ENCODE assay signal across 9 mouse cellular contexts in genomic region chr17:48002486-48002885, GRCm38 (mm10). TPM values are rescaled to one million over a fixed set of nuclear protein-coding genes. Genes with fewer than 3 reads are reported as not detected.
DNase-seq lines count a peak whose midpoint lies in the region; ATAC-seq and TF ChIP-seq lines count a peak whose summit lies in the region.
"Had no signal": no experiment of that assay in that cellular context is flagged by ENCODE, and none has a peak within 500 bp of the region (broad histone marks: within the 10 kb centered on the region; RNA-seq: fewer than 3 reads in every experiment).

No protein-coding gene starts in this region.

- H3K4me3 ChIP-seq in heart, embryonic 16.5 days (ENCODE audit: low read length) = no peak overlapping the region
- H3K4me3 ChIP-seq in forebrain, postnatal 0 days (ENCODE audit: low read depth, low read length) = peak overlapping the region; percentile 34
- peak overlapping the region; percentile 36 for H3K4me3 ChIP-seq in neural tube, embryonic 13.5 days

- peaks cover 19% of the 10 kb centered on the region for H3K4me1 ChIP-seq in heart, embryonic 16.5 days (ENCODE audit: control insufficient read depth, insufficient read depth, low read length)
- 0 out of 2 replicates have a peak, but pooled peaks cover 6% of the 10 kb centered on the region for H3K4me1 ChIP-seq in forebrain, postnatal 0 days (ENCODE audit: insufficient read depth)
- peaks cover 27% of the 10 kb centered on the region for H3K4me1 ChIP-seq in neural tube, embryonic 13.5 days (replicated peaks)

- H3K9ac ChIP-seq in heart, embryonic 16.5 days (ENCODE audit: low read length) = peak overlapping the region; percentile 62
- H3K9ac ChIP-seq in forebrain, postnatal 0 days = no peak overlapping the region; the same call in 1 of the 2 replicates
- peak overlapping the region; percentile 65 for H3K9ac ChIP-seq in neural tube, embryonic 13.5 days

- no peaks in the 10 kb centered on the region for H3K36me3 ChIP-seq in heart, embryonic 16.5 days (ENCODE audit: control insufficient read depth, insufficient read depth)
- H3K36me3 ChIP-seq in forebrain, postnatal 0 days (ENCODE audit: insufficient read depth) = no peaks in the 10 kb centered on the region
- no peaks in the 10 kb centered on the region for H3K36me3 ChIP-seq in neural tube, embryonic 13.5 days

- H3K27ac ChIP-seq in heart, embryonic 16.5 days (ENCODE audit: low read length) = peak overlapping the region; percentile 81
- H3K27ac ChIP-seq in forebrain, postnatal 0 days (ENCODE audit: low read depth, low read length) = no peak overlapping the region
- H3K27ac ChIP-seq in neural tube, embryonic 13.5 days (replicated peaks) = peak overlapping the region; percentile 76; the same call in 1 of the 2 replicates

- no peaks in the 10 kb centered on the region for H3K27me3 ChIP-seq in heart, embryonic 16.5 days (ENCODE audit: control insufficient read depth, insufficient read depth, low read length)
- H3K27me3 ChIP-seq in forebrain, postnatal 0 days (ENCODE audit: insufficient read depth, low read length) = no peaks in the 10 kb centered on the region
- peaks cover 5% of the 10 kb centered on the region; the same call in 1 of the 2 replicates for H3K27me3 ChIP-seq in neural tube, embryonic 13.5 days
- H3K27me3 ChIP-seq: CH12.LX had no signal

- no peaks in the 10 kb centered on the region for H3K9me3 ChIP-seq in heart, embryonic 16.5 days (replicated peaks; ENCODE audit: control insufficient read depth, low read length)
- H3K9me3 ChIP-seq in forebrain, postnatal 0 days (ENCODE audit: low read length) = no peaks in the 10 kb centered on the region
- no peaks in the 10 kb centered on the region for H3K9me3 ChIP-seq in neural tube, embryonic 13.5 days

- 74% methylated on average over 4 of the region's 4 CpGs for WGBS in heart, embryonic 16.5 days
- 70% methylated on average over 4 of the region's 4 CpGs for WGBS in forebrain, postnatal 0 days
- 67% methylated on average over 4 of the region's 4 CpGs for WGBS in neural tube, embryonic 13.5 days

- ATAC-seq in heart, embryonic 16.5 days (replicated peaks; ENCODE audit: extremely low read depth, insufficient read depth, low FRiP score) = no peak
- ATAC-seq in forebrain, postnatal 0 days = no peak
- ATAC-seq in neural tube, embryonic 13.5 days (ENCODE audit: low read depth) = no peak

- peak overlapping the region; percentile 80 for H3K4me2 ChIP-seq in heart, embryonic 16.5 days (ENCODE audit: low read depth, low read length)
- peak overlapping the region; percentile 65 for H3K4me2 ChIP-seq in forebrain, postnatal 0 days (ENCODE audit: low read depth)
- H3K4me2 ChIP-seq in neural tube, embryonic 13.5 days = peak overlapping the region; percentile 59

- TF ChIP-seq CTCF in forebrain, postnatal 0 days (IDR thresholded peaks at IDR 0.05; ENCODE audit: low read depth) = no peak

- no peak for DNase-seq in heart, adult 11 months
- no peak for DNase-seq in forebrain, postnatal 0 days
- peak; percentile 27 to 71 for DNase-seq in kidney, postnatal 25 days
- no peak for DNase-seq in layer of hippocampus, adult 11-12 months (ENCODE audit: low spot score)
- no peak for DNase-seq in layer of hippocampus, adult 9-11 months
- DNase-seq in cerebellum, adult 9-10 months = no peak

RNA-seq across cellular contexts. Expression of gene 1700122O11Rik, which starts 35.6 kb away (rescaled TPM):
- polyA plus RNA-seq in heart, embryonic 16.5 days (2015; fragmentation: Nextera tagmentation; extraction: Ambion mirVana) = not detected in 2 replicates
- not detected in 2 replicates for total RNA-seq in forebrain, postnatal 0 days (2014; rRNA removed)
- polyA plus RNA-seq in forebrain, postnatal 0 days (2015; fragmentation: Nextera tagmentation; extraction: Ambion mirVana) = not detected in 2 replicates
- not detected in 2 replicates for polyA plus RNA-seq in neural tube, embryonic 13.5 days (2015; fragmentation: Nextera tagmentation; extraction: Ambion mirVana)
- total RNA-seq: CH12.LX had no signal

Comparison
In these comparisons a context has a peak if more than half of its experiments do, and no peak if none do; other contexts are left out.
1. DNase-seq: peak in kidney, postnatal 25 days (2 of 2); none in heart, adult 11 months (single experiment), forebrain, postnatal 0 days (single experiment), layer of hippocampus, adult 11-12 months (single experiment), layer of hippocampus, adult 9-11 months (single experiment) and cerebellum, adult 9-10 months (single experiment).
2. Peak in every context shown above with its lines, with median percentiles within 50 percentile points of each other: H3K4me2 ChIP-seq.